Mouse (Mus musculus): ENCODE data around the gene Usp26.

Gene Usp26

GRCm38 (mm10) chrX:51801133-51801532, at the start of gene Usp26:
Usp26 (minus strand) TSS chrX:51801233.
- no peak for DNase-seq

- no peak for DNase-seq
Measured at GRCm38 (mm10) chrX:51814466-51815247, 13.6 kb upstream of the Usp26 start.

GRCm38 (mm10) chrX:51767457-51767856, 33.6 kb downstream of the Usp26 start:
- no peak for DNase-seq

GRCm38 (mm10) chrX:51736450-51736849, 64.6 kb downstream of the Usp26 start:
- DNase-seq, result peak; percentile 8

- DNase-seq, result no peak
Measured at GRCm38 (mm10) chrX:51714086-51714745, 86.8 kb downstream of the Usp26 start.

- no peak for DNase-seq
Measured at GRCm38 (mm10) chrX:51712996-51713395, 88.0 kb downstream of the Usp26 start.

Measured in kidney, adult 11 months (tissue).